Mouse (Mus musculus) ovary, postnatal 14 days (tissue): Measurements from ENCODE around the gene Gm10670.
"Not testable (repeated sequence)": the region's sequence is repeated elsewhere in the genome, so short reads cannot be mapped to it uniquely, and the experiment has no call there.

ENCODE experiments used
- DNase-seq: peaks from one replicate; pipeline ENCODE4 v3.0.0; 2022; ENCODE audit warnings: low spot score

Gene Gm10670

GRCm38 (mm10) chr7:20474825-20475224 lies at the start of gene Gm10670:
Gene Gm10670 (minus strand): TSS chr7:20474925.
- not testable (repeated sequence) for DNase-seq

GRCm38 (mm10) chr7:20510434-20510833 lies 35.7 kb upstream of the Gm10670 start, which contains the start of gene Vmn1r103:
Gene Vmn1r103 (minus strand): TSS chr7:20510534.
- DNase-seq: not testable (repeated sequence)

- DNase-seq: not testable (repeated sequence)
Observed at GRCm38 (mm10) chr7:20442493-20442892, 32.2 kb downstream of the Gm10670 start, which contains the start of gene Vmn1r101. Gene Vmn1r101 (minus strand): TSS chr7:20442593.
